Mouse (Mus musculus): ENCODE measurements at regions not wholly inside any gene's neighbourhood (a gene's known extent, or its start where the extent isn't known, plus 50 kb on each side); places are given as distances from the start of the nearest gene placed in this dataset.
A peak's percentile ranks its signal among the peaks of the same experiment; 100 is the strongest.
"Not testable (repeated sequence)": the region's sequence is repeated elsewhere in the genome, so short reads cannot be mapped to it uniquely, and the experiment has no call there.

GRCm38 (mm10) chr17:84844950-84845349 is 54.4 kb upstream of the Lrpprc start:
- DNase-seq (ENCODE audit: extremely low spot score), result no peak

GRCm38 (mm10) chr17:84846141-84846540 is 55.6 kb upstream of the Lrpprc start:
- DNase-seq (ENCODE audit: extremely low spot score), result no peak

- DNase-seq (ENCODE audit: extremely low spot score), result no peak
These were observed 57.9 kb upstream of the Lrpprc start for GRCm38 (mm10) chr17:84848385-84849030.

GRCm38 (mm10) chr17:84849031-84849405 is 58.4 kb upstream of the Lrpprc start:
- DNase-seq (ENCODE audit: extremely low spot score), result no peak

GRCm38 (mm10) chr17:84850464-84850863 is 59.9 kb upstream of the Lrpprc start:
- no peak for DNase-seq (ENCODE audit: extremely low spot score)

GRCm38 (mm10) chr17:84850893-84851292 is 60.3 kb upstream of the Lrpprc start:
- DNase-seq (ENCODE audit: extremely low spot score), result no peak

GRCm38 (mm10) chr17:84856971-84857370 is 66.4 kb upstream of the Lrpprc start:
- DNase-seq (ENCODE audit: extremely low spot score), result no peak

- no peak for DNase-seq (ENCODE audit: extremely low spot score)
These were observed 68.2 kb upstream of the Lrpprc start for GRCm38 (mm10) chr17:84858830-84859229.

GRCm38 (mm10) chr17:84859916-84860315 is 69.3 kb upstream of the Lrpprc start:
- no peak for DNase-seq (ENCODE audit: extremely low spot score)

GRCm38 (mm10) chr17:84860835-84861234 is 70.2 kb upstream of the Lrpprc start:
- DNase-seq (ENCODE audit: extremely low spot score), result no peak

- not testable (repeated sequence) for DNase-seq (ENCODE audit: extremely low spot score)
These were observed 73.6 kb upstream of the Lrpprc start for GRCm38 (mm10) chr17:84864231-84864630.

- no peak for DNase-seq (ENCODE audit: extremely low spot score)
These were observed 74.6 kb upstream of the Lrpprc start for GRCm38 (mm10) chr17:84865158-84865557.

- DNase-seq (ENCODE audit: extremely low spot score), result no peak
These were observed 75.0 kb upstream of the Lrpprc start for GRCm38 (mm10) chr17:84865566-84865965.

- DNase-seq (ENCODE audit: extremely low spot score), result no peak
These were observed 78.6 kb upstream of the Lrpprc start for GRCm38 (mm10) chr17:84869074-84869722.

GRCm38 (mm10) chr17:84873554-84873953 is 83.0 kb upstream of the Lrpprc start:
- no peak for DNase-seq (ENCODE audit: extremely low spot score)

- no peak for DNase-seq (ENCODE audit: extremely low spot score)
These were observed 82.0 kb upstream of the Ppm1b start for GRCm38 (mm10) chr17:84874494-84874893.

- no peak for DNase-seq (ENCODE audit: extremely low spot score)
These were observed 81.5 kb upstream of the Ppm1b start for GRCm38 (mm10) chr17:84875031-84875430.

GRCm38 (mm10) chr17:84876037-84876436 is 80.5 kb upstream of the Ppm1b start:
- no peak for DNase-seq (ENCODE audit: extremely low spot score)

- no peak for DNase-seq (ENCODE audit: extremely low spot score)
These were observed 79.2 kb upstream of the Ppm1b start for GRCm38 (mm10) chr17:84877176-84877863.

GRCm38 (mm10) chr17:84877864-84878224 is 78.7 kb upstream of the Ppm1b start:
- DNase-seq (ENCODE audit: extremely low spot score), result peak; percentile 63

GRCm38 (mm10) chr17:84878316-84878715 is 78.2 kb upstream of the Ppm1b start:
- DNase-seq (ENCODE audit: extremely low spot score), result no peak

- no peak for DNase-seq (ENCODE audit: extremely low spot score)
These were observed 77.4 kb upstream of the Ppm1b start for GRCm38 (mm10) chr17:84879146-84879545.

- no peak for DNase-seq (ENCODE audit: extremely low spot score)
These were observed 75.6 kb upstream of the Ppm1b start for GRCm38 (mm10) chr17:84880946-84881345.

All from embryo, embryonic 9.5 days (tissue).